Mouse (Mus musculus) ES-E14 (cell line): ENCODE data around the gene Bms1. TPM values are rescaled to one million over a fixed set of nuclear protein-coding genes. Genes with fewer than 3 reads are reported as not detected.
A peak's percentile ranks its signal among the peaks of the same experiment; 100 is the strongest.

Experiments
- DNase-seq: peaks from one replicate; pipeline ENCODE4 v3.0.0-alpha.2; 2013; ENCODE audit warnings: low read depth, low spot score
- H3K27ac ChIP-seq: 2 replicates; pipeline ENCODE4 v1.5.1; 2012; ENCODE audit warnings: low read depth, mild to moderate bottlenecking, low read length, moderate library complexity, mixed read lengths; ENCODE audit not compliant: poor library complexity, insufficient read depth, severe bottlenecking
- H3K36me3 ChIP-seq: 2 replicates; pipeline ENCODE4 v1.6.1; 2012; ENCODE audit warnings: mild to moderate bottlenecking, low read length, moderate library complexity, mixed read lengths; ENCODE audit not compliant: control insufficient read depth, poor library complexity, insufficient read depth, severe bottlenecking
- H3K4me1 ChIP-seq, 2 experiments: fragments of 150-350 bp in 1 of 2; sonication (generic) in 1 of 2; 2 replicates each; pipeline ENCODE4 v1.6.1; 2012; ENCODE audit warnings: low read length in 2 of 2, mild to moderate bottlenecking in 1 of 2, mixed read lengths in 1 of 2; ENCODE audit not compliant: control insufficient read depth in 2 of 2, insufficient read depth in 2 of 2, poor library complexity in 1 of 2
- H3K4me3 ChIP-seq, 2 experiments: fragments of 150-350 bp in 1 of 2; sonication (generic) in 1 of 2; 2 replicates each; pipeline ENCODE4 v1.5.1; 2012; ENCODE audit warnings: low read length in 2 of 2, low read depth in 1 of 2, mild to moderate bottlenecking in 1 of 2, mixed read lengths in 1 of 2; ENCODE audit not compliant: insufficient read depth in 1 of 2, poor library complexity in 1 of 2, severe bottlenecking in 1 of 2
- H3K9ac ChIP-seq: 2 replicates; pipeline ENCODE4 v1.6.1; 2012; ENCODE audit warnings: low read depth, mild to moderate bottlenecking, low read length, mixed read lengths; ENCODE audit not compliant: poor library complexity, insufficient read depth, severe bottlenecking
- H3K9me3 ChIP-seq: fragments of 150-350 bp; sonication (generic); 2 replicates; pipeline ENCODE4 v1.6.1; 2012; ENCODE audit warnings: low read depth, mild to moderate bottlenecking, low read length; ENCODE audit not compliant: control insufficient read depth, insufficient read depth
- CHD2 ChIP-seq: IDR thresholded peaks from 2 replicates; pipeline ENCODE4 v1.6.1; 2014; ENCODE audit warnings: mild to moderate bottlenecking, low read depth, low read length, inconsistent platforms
- HCFC1 ChIP-seq: IDR thresholded peaks from 2 replicates; pipeline ENCODE4 v1.6.1; 2012; ENCODE audit warnings: low read length, inconsistent platforms, borderline replicate concordance; ENCODE audit not compliant: insufficient read depth
- MAFK ChIP-seq: IDR thresholded peaks from 2 replicates; pipeline ENCODE4 v1.6.1; 2014; ENCODE audit warnings: mild to moderate bottlenecking, low read depth, low read length, inconsistent platforms; ENCODE audit not compliant: insufficient read depth
- ZC3H11A ChIP-seq: IDR thresholded peaks from 2 replicates; pipeline ENCODE4 v1.6.1; 2012; ENCODE audit warnings: low read depth, mild to moderate bottlenecking, inconsistent platforms, low read length, borderline replicate concordance
- ZNF384 ChIP-seq: IDR thresholded peaks from 2 replicates; pipeline ENCODE4 v1.6.1; 2012; ENCODE audit warnings: low read depth, low read length, inconsistent platforms
- in situ Hi-C, 2 experiments: fragments of 600-800 bp; cut with MboI; formaldehyde crosslinking; loops; one replicate each; pipeline ENCODE4 v1.15.1; 2025; ENCODE audit warnings: low sequenced_read_pairs in 2 of 2, inconsistent platforms in 1 of 2; ENCODE audit not compliant: unreplicated experiment in 2 of 2
- total RNA-seq: library from RNA; depleted of rRNA; stranded (reverse); fragments of 300-350 nt; gene quantifications from 2 replicates; pipeline ENCODE4 v1.2.3, GENCODE M21; 2012

The Bms1 gene
- total RNA-seq, 1 experiment, result 77.1 TPM

DNA sequence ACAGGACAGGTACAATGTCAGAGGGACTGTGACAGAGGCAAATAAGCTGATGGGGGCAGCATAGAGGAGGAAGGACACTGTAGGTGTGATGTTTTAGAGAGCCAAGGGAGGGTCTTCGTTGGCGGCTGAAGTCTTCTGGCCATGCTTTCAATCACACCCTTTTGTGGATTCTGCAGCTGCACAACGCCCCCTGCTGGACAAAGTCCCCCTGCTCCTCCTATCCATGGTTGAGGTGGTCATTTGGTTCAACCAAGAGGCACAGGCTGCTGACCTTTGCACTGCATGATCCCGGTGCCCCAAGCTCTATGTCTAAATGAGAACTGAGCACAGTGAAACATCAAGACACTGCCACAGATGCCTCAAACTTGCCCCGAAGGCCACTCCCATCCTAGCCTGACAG is 46.0 kb downstream of the Bms1 start:
- no peak overlapping the region for H3K4me3 ChIP-seq
- no peak overlapping the region for H3K9ac ChIP-seq
- DNase-seq, result peak; percentile 47
- TF ChIP-seq ZNF384, result no peak
- no peak for TF ChIP-seq CHD2
- TF ChIP-seq ZC3H11A, result peak; percentile 48; the same call in 1 of the 2 replicates
- no peaks in the 10 kb centered on the region for H3K36me3 ChIP-seq
- H3K27ac ChIP-seq, result no peak overlapping the region
- no peaks in the 10 kb centered on the region for H3K9me3 ChIP-seq
- in situ Hi-C loops, result loop anchor here in 1 of 2 experiments (25.0 kb wide), 1 partner anchor 186 kb away; the partner anchor contains the start of gene Ret
- H3K4me1 ChIP-seq, result no peaks in the 10 kb centered on the region

DNA sequence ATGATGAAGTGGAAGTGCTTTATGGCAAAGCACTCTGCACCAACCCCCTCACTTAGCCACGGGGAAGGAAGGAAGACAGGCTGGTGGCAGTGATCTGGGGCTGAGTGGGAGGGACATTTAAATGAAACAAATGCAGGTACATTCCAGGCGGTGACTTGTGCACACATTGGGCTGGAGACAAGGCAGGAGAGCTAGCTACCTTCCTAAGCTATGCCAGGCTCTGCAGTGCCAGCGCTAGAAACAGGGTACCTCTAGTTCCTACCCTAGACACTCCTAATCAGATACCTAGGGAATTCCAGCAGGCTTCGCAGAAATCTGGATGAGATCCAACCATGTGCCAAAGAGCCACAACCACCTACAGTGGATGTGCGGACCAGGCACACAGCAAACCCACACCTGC is 46.5 kb downstream of the Bms1 start:
- DNase-seq, result no peak
- in situ Hi-C loops, result loop anchor here in 1 of 2 experiments (25.0 kb wide), 1 partner anchor 185 kb away; the partner anchor contains the start of gene Ret
- no peak for TF ChIP-seq ZC3H11A
- no peak for TF ChIP-seq CHD2
- TF ChIP-seq HCFC1, result no peak
- TF ChIP-seq ZNF384, result no peak
- TF ChIP-seq MAFK, result no peak

DNA sequence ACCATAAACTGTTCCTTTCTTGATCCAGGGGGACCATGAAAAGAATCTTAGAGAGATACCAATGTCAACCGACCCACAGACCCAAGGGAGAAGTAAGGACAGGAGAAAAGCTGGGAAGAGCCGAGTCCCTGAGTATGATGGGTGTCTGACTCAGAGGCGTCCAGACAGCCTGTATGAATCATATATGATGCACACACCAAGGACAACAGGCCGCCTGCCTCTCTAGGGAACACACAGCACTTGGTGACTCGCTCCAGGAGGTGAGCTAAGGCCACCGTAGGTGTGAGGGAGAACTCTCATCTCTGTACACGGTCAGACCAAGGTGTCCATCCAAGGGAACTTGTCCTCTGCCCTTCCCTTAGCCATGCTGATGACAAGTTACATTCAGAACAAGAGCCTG is 51.8 kb downstream of the Bms1 start:
- H3K9me3 ChIP-seq, result no peaks in the 10 kb centered on the region
- DNase-seq, result no peak
- no peaks in the 10 kb centered on the region for H3K36me3 ChIP-seq
- TF ChIP-seq HCFC1 (no peak), ZC3H11A (no peak), CHD2 (no peak)
- no peaks in the 10 kb centered on the region for H3K4me1 ChIP-seq
- H3K9ac ChIP-seq, result no peak overlapping the region
- in situ Hi-C loops, result loop anchor here in 1 of 2 experiments (25.0 kb wide), 1 partner anchor 180 kb away; the partner anchor contains the start of gene Ret
- H3K4me3 ChIP-seq, result no peak overlapping the region
- no peak overlapping the region for H3K27ac ChIP-seq

More for the DNA sequence above, 46.5 kb downstream of the Bms1 start:
- Histone ChIP-seq H3K9ac (no peak overlapping the region), H3K36me3 (no peaks in the 10 kb centered on the region), H3K9me3 (no peaks in the 10 kb centered on the region), H3K4me1 (no peaks in the 10 kb centered on the region), H3K4me3 (no peak overlapping the region), H3K27ac (no peak overlapping the region)

DNA sequence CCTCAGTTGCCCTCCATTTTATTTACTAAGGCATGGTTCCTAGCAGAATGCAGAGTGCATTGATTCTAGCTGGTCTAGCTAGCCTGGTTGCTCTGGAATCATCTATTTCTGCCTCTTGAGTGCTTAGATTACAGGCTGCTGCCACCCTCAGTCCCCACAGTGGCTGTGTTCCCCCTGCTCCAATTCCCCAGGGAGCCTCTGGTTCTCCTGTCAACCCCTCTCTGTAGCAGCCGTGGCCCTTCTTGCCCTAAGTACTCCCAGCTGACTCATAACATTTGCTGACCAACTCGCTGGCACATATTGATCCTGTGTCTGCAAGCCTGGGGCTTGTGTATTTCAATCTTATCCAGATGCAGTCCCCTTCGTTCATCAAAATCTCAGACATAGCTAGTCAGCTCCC is 53.1 kb downstream of the Bms1 start:
- no peak for TF ChIP-seq CHD2
- H3K9me3 ChIP-seq, result no peaks in the 10 kb centered on the region
- in situ Hi-C loops, result loop anchor here in 1 of 2 experiments (25.0 kb wide), 1 partner anchor 179 kb away; the partner anchor contains the start of gene Ret
- no peak overlapping the region for H3K9ac ChIP-seq
- H3K4me3 ChIP-seq, result no peak overlapping the region
- DNase-seq, result no peak
- no peaks in the 10 kb centered on the region for H3K36me3 ChIP-seq
- H3K27ac ChIP-seq, result no peak overlapping the region
- H3K4me1 ChIP-seq, result no peaks in the 10 kb centered on the region

DNA sequence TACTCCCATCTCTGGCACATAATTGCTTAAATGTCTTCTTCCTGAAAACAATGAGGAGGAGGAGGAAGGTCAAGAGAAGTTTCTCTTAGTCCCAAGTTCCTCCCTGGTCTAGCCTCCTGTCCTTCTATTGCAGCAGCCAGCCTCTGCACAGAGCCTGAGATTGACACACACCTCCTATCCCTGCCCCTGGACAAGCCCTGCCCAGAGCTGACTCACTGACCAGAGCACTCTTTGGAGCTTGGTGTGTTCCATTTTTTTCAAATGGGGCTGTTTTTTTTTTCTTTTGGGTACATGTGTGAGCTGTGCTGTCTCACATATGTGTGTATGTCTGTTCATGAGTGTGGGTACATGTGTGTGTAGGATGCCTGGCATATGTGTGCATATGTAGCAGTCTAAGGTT is 53.5 kb downstream of the Bms1 start:
- H3K9me3 ChIP-seq, result no peaks in the 10 kb centered on the region
- DNase-seq, result no peak
- H3K36me3 ChIP-seq, result no peaks in the 10 kb centered on the region
- no peak overlapping the region for H3K27ac ChIP-seq
- in situ Hi-C loops, result loop anchor here in 1 of 2 experiments (25.0 kb wide), 1 partner anchor 178 kb away; the partner anchor contains the start of gene Ret
- no peak for TF ChIP-seq ZC3H11A
- H3K4me1 ChIP-seq, result no peaks in the 10 kb centered on the region
- no peak overlapping the region for H3K9ac ChIP-seq
- no peak overlapping the region for H3K4me3 ChIP-seq
